Mouse (Mus musculus) midbrain, embryonic 15.5 days (tissue): Measurements from ENCODE around the gene Vps13d. TPM values are rescaled to one million over a fixed set of nuclear protein-coding genes. Genes with fewer than 3 reads are reported as not detected.

Experiments used
- ATAC-seq: fragments of 200-750 bp; cut with Nextera tagmentation; replicated peaks from 2 replicates; pipeline ENCODE4 v1.8.0; 2017; ENCODE audit warnings: moderate TSS enrichment
- H3K27ac ChIP-seq: fragments of 300-500 bp; sonication (generic); 2 replicates; pipeline ENCODE4 v1.5.1; 2015; ENCODE audit warnings: mild to moderate bottlenecking, inconsistent platforms
- H3K27me3 ChIP-seq: fragments of 300-500 bp; sonication (generic); replicated peaks from 2 replicates; pipeline ENCODE4 v1.6.1; 2015; ENCODE audit warnings: inconsistent platforms
- H3K36me3 ChIP-seq: fragments of 300-500 bp; sonication (generic); replicated peaks from 2 replicates; pipeline ENCODE4 v1.6.1; 2015; ENCODE audit warnings: inconsistent platforms
- H3K4me1 ChIP-seq: fragments of 300-500 bp; sonication (generic); 2 replicates; pipeline ENCODE4 v1.6.1; 2015; ENCODE audit warnings: inconsistent platforms
- H3K4me2 ChIP-seq: fragments of 300-500 bp; sonication (generic); 2 replicates; pipeline ENCODE4 v1.6.1; 2015; ENCODE audit warnings: inconsistent platforms, mild to moderate bottlenecking, moderate library complexity
- H3K4me3 ChIP-seq: fragments of 300-500 bp; sonication (generic); 2 replicates; pipeline ENCODE4 v1.5.1; 2015; ENCODE audit warnings: mild to moderate bottlenecking, inconsistent platforms
- H3K9ac ChIP-seq: fragments of 300-500 bp; sonication (generic); 2 replicates; pipeline ENCODE4 v1.6.1; 2015; ENCODE audit warnings: mild to moderate bottlenecking, inconsistent platforms
- H3K9me3 ChIP-seq: fragments of 300-500 bp; sonication (generic); 2 replicates; pipeline ENCODE4 v1.6.1; 2016; ENCODE audit warnings: inconsistent platforms
- WGBS: fragments of 180-500 bp; shearing (Covaris S2); methylation state at CpG from one replicate; pipeline ENCODE4 v1.1.7; 2015; ENCODE audit warnings: mixed read lengths; 5-methylcytosine and 5-hydroxymethylcytosine counted together
- polyA plus RNA-seq: library from polyadenylated mRNA; unstranded; fragments of >200 nt; fragmentation: Nextera tagmentation; extraction: Ambion mirVana; gene quantifications from 2 replicates; pipeline ENCODE4 v1.2.1, GENCODE M21; 2015

The Vps13d gene
- polyA plus RNA-seq, 1 experiment from 2014 or later, result 9.6 TPM

GRCm38 (mm10) chr4:144986016-144986805 lies 208.6 kb downstream of the Vps13d start:
- Histone ChIP-seq H3K36me3 (0 out of 2 replicates have a peak, but pooled peaks cover 4% of the 10 kb centered on the region), H3K9ac (no peak overlapping the region), H3K4me1 (no peaks in the 10 kb centered on the region), H3K27ac (no peak overlapping the region), H3K27me3 (no peaks in the 10 kb centered on the region), H3K4me2 (no peak overlapping the region), H3K9me3 (no peaks in the 10 kb centered on the region), H3K4me3 (no peak overlapping the region)
- 95% methylated on average over 7 of the region's 7 CpGs for WGBS
- no peak for ATAC-seq

DNA sequence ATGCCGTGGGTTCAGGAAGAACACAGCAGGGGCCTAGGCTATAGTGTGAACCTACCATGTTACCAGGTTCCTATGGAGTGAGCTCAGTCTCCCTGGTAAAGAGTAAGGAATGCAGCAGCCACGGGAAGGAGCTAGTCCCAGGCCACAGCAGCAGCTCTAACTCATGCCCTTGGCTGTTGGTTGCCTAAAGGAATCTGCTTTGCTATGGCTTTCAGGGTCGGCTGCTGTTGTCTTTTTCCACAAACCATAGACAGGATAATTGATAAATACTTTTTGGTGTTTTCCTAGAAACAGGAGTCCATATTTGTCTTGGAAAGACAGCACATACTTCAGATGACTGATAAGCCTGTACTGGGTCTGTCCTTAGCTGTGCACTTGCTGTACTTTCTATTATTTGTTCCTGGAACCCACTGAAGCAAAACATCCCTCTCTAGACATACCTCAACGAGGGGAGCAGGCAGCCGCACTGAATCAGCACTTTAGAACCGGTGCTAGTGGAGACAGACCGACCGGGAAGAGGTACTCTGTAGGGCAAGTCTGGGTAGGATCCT lies 210.9 kb downstream of the Vps13d start:
- Histone ChIP-seq H3K4me3 (no peak overlapping the region), H3K9ac (no peak overlapping the region), H3K36me3 (0 out of 2 replicates have a peak, but pooled peaks cover 4% of the 10 kb centered on the region), H3K27me3 (no peaks in the 10 kb centered on the region), H3K27ac (no peak overlapping the region), H3K4me1 (no peaks in the 10 kb centered on the region), H3K4me2 (no peak overlapping the region), H3K9me3 (no peaks in the 10 kb centered on the region)
- WGBS, result 67% methylated on average over 8 of the region's 8 CpGs
- no peak for ATAC-seq

DNA sequence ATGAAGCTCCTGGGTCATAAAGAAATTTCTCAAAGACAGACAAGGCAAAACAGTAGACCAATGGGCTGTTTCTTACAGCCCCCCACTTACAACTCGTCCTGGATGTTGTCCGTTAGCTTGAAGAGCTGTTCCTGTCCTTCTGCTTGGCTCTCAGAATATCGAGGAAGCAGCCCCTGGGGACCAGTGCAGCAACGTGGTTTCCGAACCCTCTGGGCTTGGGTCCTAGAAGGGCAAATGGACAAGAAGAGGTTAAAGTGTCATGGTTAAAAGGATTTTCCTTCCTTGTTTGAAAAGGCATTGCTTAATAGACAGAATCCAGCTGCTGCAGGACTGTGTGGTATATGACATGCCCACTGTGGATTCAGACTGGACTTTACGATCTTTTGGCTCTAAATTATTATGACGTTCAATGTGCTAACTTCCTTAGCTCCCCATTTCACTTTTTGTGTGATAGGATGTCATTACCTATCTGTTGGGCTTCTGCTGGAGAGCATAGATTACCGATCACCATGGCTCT lies 211.5 kb downstream of the Vps13d start:
- no peaks in the 10 kb centered on the region for H3K27me3 ChIP-seq
- H3K4me3 ChIP-seq, result no peak overlapping the region
- no peak overlapping the region for H3K4me2 ChIP-seq
- H3K9me3 ChIP-seq, result no peaks in the 10 kb centered on the region
- ATAC-seq, result no peak
- H3K9ac ChIP-seq, result no peak overlapping the region
- H3K36me3 ChIP-seq, result 0 out of 2 replicates have a peak, but pooled peaks cover 4% of the 10 kb centered on the region
- WGBS, result 70% methylated on average over 8 of the region's 8 CpGs
- no peaks in the 10 kb centered on the region for H3K4me1 ChIP-seq
- H3K27ac ChIP-seq, result no peak overlapping the region

- Histone ChIP-seq H3K27me3 (no peaks in the 10 kb centered on the region), H3K4me1 (no peaks in the 10 kb centered on the region), H3K4me2 (no peak overlapping the region), H3K36me3 (0 out of 2 replicates have a peak, but pooled peaks cover 4% of the 10 kb centered on the region), H3K4me3 (no peak overlapping the region), H3K27ac (no peak overlapping the region), H3K9me3 (no peaks in the 10 kb centered on the region), H3K9ac (no peak overlapping the region)
- 73% methylated on average over 8 of the region's 8 CpGs for WGBS
- ATAC-seq, result no peak
Measured at GRCm38 (mm10) chr4:144980811-144981551, 213.8 kb downstream of the Vps13d start.

GRCm38 (mm10) chr4:144980110-144980509 lies 214.7 kb downstream of the Vps13d start:
- H3K36me3 ChIP-seq, result 0 out of 2 replicates have a peak, but pooled peaks cover 4% of the 10 kb centered on the region
- H3K4me3 ChIP-seq, result no peak overlapping the region
- H3K9ac ChIP-seq, result no peak overlapping the region
- H3K4me2 ChIP-seq, result no peak overlapping the region
- H3K9me3 ChIP-seq, result no peaks in the 10 kb centered on the region
- no peaks in the 10 kb centered on the region for H3K27me3 ChIP-seq
- 90% methylated on average over 2 of the region's 2 CpGs for WGBS
- no peak overlapping the region for H3K27ac ChIP-seq
- ATAC-seq, result no peak
- no peaks in the 10 kb centered on the region for H3K4me1 ChIP-seq

GRCm38 (mm10) chr4:144978039-144978438 lies 216.8 kb downstream of the Vps13d start:
- Histone ChIP-seq H3K27ac (no peak overlapping the region), H3K9me3 (no peaks in the 10 kb centered on the region), H3K9ac (no peak overlapping the region), H3K36me3 (0 out of 2 replicates have a peak, but pooled peaks cover 4% of the 10 kb centered on the region), H3K4me1 (no peaks in the 10 kb centered on the region), H3K27me3 (no peaks in the 10 kb centered on the region), H3K4me3 (no peak overlapping the region), H3K4me2 (no peak overlapping the region)
- no peak for ATAC-seq
- WGBS, result 84% methylated on average over 6 of the region's 6 CpGs

DNA sequence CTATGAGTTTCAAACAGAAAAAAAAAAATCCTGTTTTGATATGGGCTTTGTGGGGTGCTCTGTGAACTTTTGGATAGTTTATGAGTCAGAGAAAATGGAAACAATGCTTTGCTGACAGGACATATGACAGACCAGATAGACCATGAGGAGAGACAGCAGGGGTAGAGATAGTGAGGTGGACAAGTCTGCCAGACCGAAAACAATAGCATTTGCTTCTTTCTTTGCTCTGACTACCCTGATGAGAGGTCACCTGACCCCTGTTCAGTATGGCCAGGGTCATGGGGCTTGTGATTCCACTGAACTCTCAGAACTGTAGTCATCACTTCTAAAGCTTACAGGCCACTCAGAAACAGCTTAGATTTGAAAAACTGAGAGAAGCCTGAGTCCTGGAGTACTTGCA lies 217.7 kb downstream of the Vps13d start:
- no peak overlapping the region for H3K9ac ChIP-seq
- ATAC-seq, result no peak
- H3K4me1 ChIP-seq, result no peaks in the 10 kb centered on the region
- H3K9me3 ChIP-seq, result no peaks in the 10 kb centered on the region
- 68% methylated on average over 1 of the region's 1 CpGs for WGBS
- H3K27me3 ChIP-seq, result no peaks in the 10 kb centered on the region
- H3K4me3 ChIP-seq, result no peak overlapping the region
- no peak overlapping the region for H3K27ac ChIP-seq
- no peak overlapping the region for H3K4me2 ChIP-seq
- 0 out of 2 replicates have a peak, but pooled peaks cover 2% of the 10 kb centered on the region for H3K36me3 ChIP-seq

DNA sequence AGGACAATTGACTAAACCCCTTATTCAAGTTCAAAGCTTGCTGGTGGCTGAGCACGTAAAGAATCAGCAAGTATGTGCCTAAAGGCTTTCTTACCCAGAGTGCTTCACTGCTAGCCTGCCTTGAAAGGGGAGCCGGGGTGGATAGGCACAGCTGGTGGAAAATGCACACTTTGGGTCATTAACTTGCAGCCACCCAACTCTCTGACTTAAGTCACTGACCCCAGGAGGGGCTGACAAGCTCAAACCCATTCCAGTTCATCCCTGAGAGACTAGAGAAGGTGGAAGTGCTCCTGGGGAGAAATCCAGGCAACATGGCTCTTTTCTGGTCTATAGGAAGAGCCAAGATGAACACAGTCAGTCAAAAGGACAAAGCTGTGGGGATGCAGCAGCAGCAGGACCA lies 219.3 kb downstream of the Vps13d start:
- WGBS, result 31% methylated on average over 2 of the region's 2 CpGs
- Histone ChIP-seq H3K36me3 (no peaks in the 10 kb centered on the region), H3K9ac (no peak overlapping the region), H3K4me3 (no peak overlapping the region), H3K4me2 (no peak overlapping the region), H3K9me3 (no peaks in the 10 kb centered on the region), H3K27me3 (no peaks in the 10 kb centered on the region), H3K4me1 (no peaks in the 10 kb centered on the region), H3K27ac (no peak overlapping the region)
- ATAC-seq, result no peak

DNA sequence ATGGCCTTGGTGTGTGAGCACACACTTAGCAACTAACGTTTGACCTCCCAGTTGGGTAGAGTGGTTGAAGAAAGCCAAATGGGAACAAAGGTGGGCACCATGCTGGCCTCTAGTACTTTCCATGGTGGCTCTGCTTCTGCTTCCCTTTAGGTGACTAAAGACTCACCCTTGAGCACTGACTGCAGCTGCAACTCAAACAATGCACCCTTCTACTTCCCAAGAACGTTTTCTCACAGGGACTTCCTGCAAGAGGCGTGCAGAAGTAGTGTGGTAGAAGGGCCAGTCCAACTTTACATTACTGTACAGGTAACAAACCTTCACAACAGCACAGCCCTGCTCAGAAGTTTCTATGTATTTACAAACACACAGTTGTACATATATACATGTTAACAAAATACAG lies 220.3 kb downstream of the Vps13d start:
- Histone ChIP-seq H3K9ac (no peak overlapping the region), H3K4me1 (no peaks in the 10 kb centered on the region), H3K36me3 (no peaks in the 10 kb centered on the region), H3K27me3 (no peaks in the 10 kb centered on the region), H3K4me3 (no peak overlapping the region), H3K4me2 (no peak overlapping the region), H3K27ac (no peak overlapping the region), H3K9me3 (no peaks in the 10 kb centered on the region)
- 91% methylated on average over 3 of the region's 3 CpGs for WGBS
- no peak for ATAC-seq

- no peak for ATAC-seq
- Histone ChIP-seq H3K27ac (no peak overlapping the region), H3K36me3 (no peaks in the 10 kb centered on the region), H3K4me3 (no peak overlapping the region), H3K27me3 (no peaks in the 10 kb centered on the region), H3K4me2 (no peak overlapping the region), H3K9ac (no peak overlapping the region), H3K4me1 (no peaks in the 10 kb centered on the region), H3K9me3 (no peaks in the 10 kb centered on the region)
- 81% methylated on average over 6 of the region's 6 CpGs for WGBS
Measured at GRCm38 (mm10) chr4:144972948-144973720, 221.7 kb downstream of the Vps13d start.

DNA sequence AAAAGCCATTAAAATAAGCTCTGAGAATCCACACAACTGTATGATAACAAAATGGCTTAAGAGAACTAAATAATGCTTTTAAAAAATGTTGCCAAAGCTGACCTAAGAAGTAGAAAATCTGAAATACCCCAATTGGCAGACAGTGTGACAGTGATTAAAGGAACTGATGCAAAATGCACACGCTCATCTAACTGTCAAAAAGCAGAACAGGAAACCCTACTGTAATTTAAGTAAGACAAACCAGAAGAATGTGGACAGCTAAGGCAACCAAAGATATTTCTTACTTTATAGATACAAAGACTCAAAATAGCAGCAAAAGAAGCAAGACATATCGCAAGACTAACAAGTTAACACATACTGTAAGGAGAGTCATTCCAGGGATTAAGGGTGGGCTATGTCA lies 223.8 kb downstream of the Vps13d start:
- no peaks in the 10 kb centered on the region for H3K27me3 ChIP-seq
- no peaks in the 10 kb centered on the region for H3K9me3 ChIP-seq
- H3K36me3 ChIP-seq, result no peaks in the 10 kb centered on the region
- no peak overlapping the region for H3K4me2 ChIP-seq
- no peak for ATAC-seq
- H3K27ac ChIP-seq, result no peak overlapping the region
- H3K9ac ChIP-seq, result no peak overlapping the region
- no peak overlapping the region for H3K4me3 ChIP-seq
- no peaks in the 10 kb centered on the region for H3K4me1 ChIP-seq
- WGBS, result 96% methylated on average over 2 of the region's 2 CpGs

- no peak overlapping the region for H3K4me3 ChIP-seq
- H3K36me3 ChIP-seq, result no peaks in the 10 kb centered on the region
- H3K9ac ChIP-seq, result no peak overlapping the region
- H3K27ac ChIP-seq, result no peak overlapping the region
- H3K9me3 ChIP-seq, result no peaks in the 10 kb centered on the region
- WGBS, result 77% methylated on average over 6 of the region's 6 CpGs
- no peaks in the 10 kb centered on the region for H3K27me3 ChIP-seq
- no peak overlapping the region for H3K4me2 ChIP-seq
- no peaks in the 10 kb centered on the region for H3K4me1 ChIP-seq
- no peak for ATAC-seq
Measured at GRCm38 (mm10) chr4:144969030-144969429, 225.8 kb downstream of the Vps13d start.
